Mouse (Mus musculus): ENCODE data around the gene Cbfa2t3.
"Not testable (repeated sequence)": the region's sequence is repeated elsewhere in the genome, so short reads cannot be mapped to it uniquely, and the experiment has no call there.

Gene Cbfa2t3

DNA sequence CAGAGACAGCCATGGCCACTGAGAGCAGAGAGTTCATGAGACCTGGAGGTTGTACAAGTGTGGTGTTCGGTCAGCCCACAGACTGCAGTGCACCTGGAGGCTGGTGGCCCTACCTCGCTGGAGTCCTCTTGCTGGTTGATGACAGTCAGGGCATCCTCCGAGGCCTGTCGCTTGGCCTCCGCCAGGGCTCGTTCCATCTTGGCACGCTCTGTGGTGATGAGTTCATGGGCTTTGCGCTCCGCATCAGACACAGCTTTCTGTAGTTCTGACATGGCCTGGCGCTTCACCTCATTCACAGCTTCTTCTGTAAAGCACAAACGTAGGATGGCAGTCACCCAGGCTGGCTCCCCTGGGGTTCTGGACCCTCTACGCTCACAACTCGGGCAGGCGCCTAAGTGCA, 65.7 kb downstream of the Cbfa2t3 start:
- peak; percentile 58 to 60 for DNase-seq

DNA sequence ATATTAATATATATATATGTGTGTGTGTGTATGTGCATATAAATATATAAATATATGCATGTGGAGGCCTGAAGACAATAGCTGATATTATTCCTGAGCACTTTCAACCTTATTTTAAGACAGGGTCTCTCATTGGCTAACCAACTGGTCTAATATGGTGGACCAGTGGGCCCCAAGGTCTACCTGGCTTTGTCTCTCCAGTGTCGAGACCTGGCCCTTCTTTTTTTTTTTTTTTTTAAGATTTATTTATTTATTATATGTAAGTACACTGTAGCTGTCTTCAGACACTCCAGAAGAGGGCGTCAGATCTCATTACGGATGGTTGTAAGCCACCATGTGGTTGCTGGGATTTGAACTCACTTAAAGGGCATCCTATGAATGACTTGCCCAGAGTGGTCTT, 66.8 kb downstream of the Cbfa2t3 start:
- not testable (repeated sequence) for DNase-seq

DNA sequence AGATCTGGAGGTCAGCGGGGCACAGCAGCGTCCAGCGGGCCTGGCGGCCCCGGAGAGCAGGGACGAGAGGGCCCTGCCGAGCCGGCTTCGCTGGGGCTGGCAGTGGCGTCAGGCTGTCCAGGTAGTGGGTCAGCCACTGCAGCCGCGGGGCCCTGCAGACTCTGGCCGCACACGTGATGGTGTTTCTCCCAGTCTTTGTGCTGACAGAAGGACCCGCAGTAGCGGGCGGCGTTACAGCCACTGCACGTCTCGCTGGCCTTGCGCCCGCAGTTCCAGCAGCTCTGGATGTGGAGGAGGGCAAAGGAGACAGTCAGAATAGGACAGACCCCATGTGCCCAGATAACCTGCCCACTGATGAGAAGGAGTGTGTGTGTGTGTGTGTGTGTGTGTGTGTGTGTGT, 68.2 kb downstream of the Cbfa2t3 start:
- DNase-seq, result no peak

DNA sequence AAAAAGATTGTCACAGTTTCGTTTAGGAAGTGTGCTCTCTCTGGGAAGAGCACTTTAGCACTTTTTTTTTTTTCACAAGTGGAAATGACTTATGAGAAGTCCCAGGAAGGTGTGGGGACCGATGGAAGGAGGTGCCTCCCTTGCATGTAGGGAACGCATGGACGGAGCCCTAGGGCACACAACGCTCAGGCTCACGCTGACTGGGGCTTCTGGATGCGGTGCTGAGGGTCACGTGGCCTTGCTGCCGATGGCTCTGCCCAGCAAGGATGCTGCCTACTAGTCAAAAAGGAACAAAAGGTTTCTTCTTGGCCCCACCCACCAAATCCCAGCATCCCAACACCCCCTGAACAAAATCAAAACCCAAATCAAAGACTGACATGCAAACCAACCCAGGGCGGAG, 69.5 kb downstream of the Cbfa2t3 start:
- DNase-seq, result no peak

DNA sequence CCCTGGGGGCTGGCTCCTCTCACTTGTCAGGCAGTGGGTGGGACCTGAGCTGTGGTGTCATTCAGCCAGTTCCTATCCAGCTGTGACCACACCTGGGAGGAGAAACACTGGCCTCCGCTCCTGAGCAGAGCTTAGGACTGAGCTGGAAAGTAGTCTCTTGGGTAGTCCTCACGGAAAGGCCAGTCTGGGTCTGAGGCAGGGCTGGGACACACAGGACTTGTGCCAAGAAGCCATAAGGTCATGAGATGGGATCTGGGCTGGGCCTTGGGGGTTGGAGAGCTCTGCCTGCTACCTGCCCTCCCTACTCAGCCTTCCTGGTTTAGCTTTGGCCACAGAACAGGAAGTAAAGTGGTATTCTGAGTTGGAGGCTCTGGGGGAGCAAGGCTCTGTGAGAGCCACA, 72.0 kb downstream of the Cbfa2t3 start:
- no peak for DNase-seq

DNA sequence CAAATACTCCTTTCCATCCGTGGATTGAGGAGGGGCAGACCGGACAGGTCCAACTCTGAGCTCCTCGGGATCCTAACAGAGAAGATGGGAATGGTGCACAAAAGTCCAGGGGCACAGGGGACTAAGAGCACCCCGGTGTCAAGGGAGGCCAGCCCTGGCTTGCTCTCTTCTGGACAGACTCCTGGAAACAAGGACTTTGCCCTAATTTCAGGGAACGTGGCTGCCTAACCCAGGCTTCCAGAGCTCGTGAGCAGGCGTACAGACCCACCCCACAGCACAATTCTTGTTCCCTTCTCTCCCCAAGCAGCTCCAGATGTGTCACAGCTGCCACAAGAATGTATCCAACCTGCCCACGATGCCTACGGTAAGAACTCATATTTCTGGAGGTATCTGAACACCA, 73.1 kb downstream of the Cbfa2t3 start:
- DNase-seq, result no peak

DNA sequence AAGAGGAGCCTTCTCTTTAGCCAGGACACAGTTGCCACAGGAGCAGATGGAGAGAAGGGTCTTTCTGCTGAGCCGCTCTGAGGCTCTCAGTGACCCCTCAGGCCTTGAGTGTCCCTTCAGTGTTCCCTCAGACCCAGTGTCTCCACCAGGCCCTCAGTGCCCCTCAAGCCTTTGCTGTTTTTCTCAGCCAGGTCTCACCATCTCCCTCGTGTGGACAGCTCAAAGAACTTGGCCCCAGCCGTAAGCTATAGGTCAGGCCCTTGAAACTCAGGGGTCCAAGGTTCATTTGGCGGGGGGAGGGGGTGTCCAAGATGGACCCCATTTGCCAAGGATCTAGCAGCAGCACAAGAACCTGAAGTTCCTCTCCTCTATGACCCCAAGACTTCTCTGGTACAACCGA, 74.3 kb downstream of the Cbfa2t3 start:
- no peak for DNase-seq

DNA sequence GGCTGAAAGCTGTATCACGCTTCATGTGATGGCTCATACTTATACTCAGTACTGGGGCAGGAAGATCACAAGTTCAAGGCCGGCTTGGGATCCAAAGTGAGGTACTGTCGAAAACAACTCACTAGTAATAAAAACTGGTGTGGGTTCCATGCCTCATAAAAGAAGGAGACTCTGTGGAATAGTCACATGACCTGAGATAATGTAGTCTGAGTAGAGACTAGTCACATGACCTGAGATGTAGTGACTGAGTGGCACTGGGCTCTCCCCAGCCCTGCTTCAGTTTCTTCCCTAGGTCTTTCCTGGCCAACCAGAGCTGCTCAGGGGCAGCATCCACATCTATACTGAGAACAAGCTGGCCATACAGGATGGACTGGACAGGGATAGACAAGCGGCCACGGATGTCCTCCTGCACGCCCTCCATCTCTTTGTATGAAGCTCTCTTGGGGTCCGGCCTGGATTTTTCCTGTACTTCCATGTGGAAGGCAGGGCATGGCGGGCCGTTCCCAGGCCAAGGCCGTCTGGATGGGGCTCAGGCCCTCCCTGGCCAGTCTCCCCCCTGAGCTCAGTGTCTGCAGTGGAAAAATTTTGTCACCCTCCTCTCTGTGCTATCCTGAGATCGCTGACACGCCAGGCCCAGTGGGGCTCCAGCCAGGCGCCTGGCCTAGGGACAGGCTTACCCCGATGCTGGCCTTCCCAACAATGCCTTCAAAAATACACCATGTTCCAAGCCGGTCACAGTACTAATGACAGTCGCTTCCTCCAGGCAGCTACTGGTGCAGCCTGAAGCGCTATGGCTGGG, 74.9 kb downstream of the Cbfa2t3 start:
- no peak for DNase-seq

DNA sequence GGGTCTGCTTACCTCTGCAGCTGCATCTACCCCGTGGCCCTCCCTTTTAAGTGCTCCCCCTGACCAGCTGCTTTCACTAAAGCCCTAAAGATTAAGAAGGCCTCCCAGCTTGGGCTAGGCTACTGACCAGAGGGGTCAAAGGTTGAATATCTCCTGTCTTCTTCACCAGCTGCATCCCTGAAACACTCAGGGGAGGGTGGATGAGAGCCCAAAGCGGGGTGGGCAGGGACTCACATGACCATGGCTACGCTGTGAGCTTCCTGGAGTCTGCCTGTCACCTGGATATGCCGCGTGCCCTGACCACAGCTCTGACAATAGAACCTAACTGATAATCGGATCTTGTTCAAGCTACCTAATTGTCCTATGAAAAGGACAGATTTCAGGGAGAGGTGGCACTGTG, 76.2 kb downstream of the Cbfa2t3 start, which contains the start of gene Pabpn1l:
Pabpn1l (minus strand) TSS at position 13 of the 400 bp plus-strand sequence.
- DNase-seq, result no peak

DNA sequence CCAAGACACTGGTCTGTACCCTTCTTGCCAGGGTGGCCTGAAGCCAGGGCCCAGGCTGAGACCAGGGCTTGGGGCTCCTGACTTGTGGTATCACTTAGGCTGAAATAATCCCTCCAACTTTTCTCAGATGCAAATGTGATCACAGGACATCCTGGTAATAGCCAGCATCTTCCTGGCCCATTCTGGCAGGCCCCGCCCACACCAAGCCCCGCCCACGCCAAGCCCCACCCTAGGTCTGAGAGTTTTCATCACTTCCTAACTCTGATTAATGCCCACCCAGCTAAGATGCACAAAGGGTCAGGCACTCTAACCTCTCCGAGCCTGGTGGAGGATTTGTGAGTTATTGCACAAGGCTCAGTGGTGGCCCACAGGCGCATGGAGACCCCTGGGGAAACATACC, 78.5 kb downstream of the Cbfa2t3 start:
- no peak for DNase-seq

DNA sequence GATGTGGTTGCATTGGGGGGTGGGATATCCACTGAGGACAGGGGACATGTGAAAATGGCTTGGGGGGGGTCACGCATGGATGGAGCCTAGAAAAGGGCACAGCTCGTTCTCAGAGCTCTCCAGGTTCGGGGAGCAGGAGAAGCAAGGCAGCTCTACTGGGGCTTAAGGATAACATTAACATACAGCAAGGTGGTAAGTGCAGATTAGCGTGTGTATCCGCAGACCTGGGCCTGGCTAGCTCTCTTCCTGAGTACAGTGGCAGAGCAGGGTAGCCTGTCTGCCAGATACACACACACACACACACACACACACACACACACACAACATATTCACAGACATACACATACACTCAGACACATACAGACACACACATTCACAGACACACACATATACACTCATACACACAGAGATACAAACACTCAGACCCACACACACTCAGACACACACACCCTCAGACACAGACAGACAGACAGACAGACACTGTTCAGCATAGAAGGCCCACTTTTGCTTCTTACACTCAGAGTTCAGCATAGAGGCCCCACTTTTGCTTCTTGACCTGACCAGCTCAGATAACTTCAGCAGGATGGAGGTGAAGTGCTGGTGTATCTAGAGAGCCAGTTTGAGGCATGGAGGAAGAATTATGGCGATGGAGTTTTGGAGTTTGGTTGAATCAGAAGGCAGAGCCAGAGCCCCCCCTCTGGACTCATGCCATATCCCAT, 80.1 kb downstream of the Cbfa2t3 start:
- DNase-seq, result no peak

DNA sequence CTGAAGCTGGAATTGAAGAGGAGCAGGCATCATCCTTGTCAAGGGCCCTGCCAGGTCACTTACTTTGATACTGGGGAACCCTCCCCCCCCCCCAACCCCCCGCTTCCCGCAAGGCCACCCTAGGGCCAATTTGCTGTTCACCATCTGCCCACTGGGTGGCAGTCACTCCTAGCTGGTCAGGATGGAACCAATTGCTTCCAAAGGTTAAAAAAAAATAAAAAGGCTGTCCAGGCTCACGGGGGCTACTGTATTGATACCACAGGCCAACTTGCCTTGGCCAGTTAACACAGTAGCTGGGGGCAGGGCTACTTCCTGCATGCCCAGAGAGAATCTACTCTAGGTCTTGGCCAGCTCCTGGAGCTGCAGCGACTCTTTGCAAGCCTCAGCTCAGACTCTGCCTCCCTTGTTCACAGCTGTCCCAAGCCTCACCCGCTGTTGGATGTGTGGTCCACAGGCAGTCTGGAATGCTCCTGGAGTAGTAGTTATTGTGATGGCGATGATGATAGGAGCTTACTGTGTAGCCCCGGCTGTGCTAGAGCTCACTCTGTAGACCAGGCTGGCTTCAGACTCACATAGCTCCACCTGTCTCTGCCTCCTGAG, 80.9 kb downstream of the Cbfa2t3 start:
- peak; percentile 87 to 88 for DNase-seq

DNA sequence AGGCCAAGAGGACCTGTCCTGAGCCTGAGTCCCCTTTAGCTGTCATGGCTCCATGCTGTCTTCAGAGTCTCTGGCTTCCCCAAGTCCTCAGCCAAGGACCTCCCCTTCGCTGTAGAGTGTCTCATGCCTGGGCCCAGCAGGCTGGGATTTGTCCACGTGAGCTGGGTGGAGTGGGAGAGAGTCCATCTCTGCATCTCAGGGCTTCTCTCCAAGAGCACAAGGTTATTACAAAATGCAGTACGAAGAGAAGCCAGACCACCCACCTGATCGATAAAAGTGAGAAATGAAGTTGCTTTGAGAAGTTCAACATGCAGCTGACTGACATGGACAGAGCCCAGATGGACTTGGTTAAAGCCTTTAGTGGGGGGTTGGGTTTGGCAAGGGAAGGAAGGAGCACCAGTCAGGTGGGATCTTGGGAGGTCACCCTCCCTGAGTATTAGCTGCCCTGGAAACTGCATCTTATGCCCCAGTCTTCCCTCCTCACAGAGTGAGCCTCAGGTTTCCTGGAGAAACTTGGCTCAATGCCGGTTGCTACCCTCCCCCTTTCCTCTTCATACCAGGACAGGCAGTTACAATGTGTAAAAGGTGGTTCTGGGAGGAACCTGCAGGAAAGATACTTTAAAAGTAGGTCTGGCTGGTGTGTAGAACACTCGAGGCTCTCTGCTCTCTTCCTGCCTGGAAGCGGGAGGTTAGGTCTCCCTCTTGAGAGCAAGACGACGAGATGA, 82.6 kb downstream of the Cbfa2t3 start:
- no peak for DNase-seq

DNA sequence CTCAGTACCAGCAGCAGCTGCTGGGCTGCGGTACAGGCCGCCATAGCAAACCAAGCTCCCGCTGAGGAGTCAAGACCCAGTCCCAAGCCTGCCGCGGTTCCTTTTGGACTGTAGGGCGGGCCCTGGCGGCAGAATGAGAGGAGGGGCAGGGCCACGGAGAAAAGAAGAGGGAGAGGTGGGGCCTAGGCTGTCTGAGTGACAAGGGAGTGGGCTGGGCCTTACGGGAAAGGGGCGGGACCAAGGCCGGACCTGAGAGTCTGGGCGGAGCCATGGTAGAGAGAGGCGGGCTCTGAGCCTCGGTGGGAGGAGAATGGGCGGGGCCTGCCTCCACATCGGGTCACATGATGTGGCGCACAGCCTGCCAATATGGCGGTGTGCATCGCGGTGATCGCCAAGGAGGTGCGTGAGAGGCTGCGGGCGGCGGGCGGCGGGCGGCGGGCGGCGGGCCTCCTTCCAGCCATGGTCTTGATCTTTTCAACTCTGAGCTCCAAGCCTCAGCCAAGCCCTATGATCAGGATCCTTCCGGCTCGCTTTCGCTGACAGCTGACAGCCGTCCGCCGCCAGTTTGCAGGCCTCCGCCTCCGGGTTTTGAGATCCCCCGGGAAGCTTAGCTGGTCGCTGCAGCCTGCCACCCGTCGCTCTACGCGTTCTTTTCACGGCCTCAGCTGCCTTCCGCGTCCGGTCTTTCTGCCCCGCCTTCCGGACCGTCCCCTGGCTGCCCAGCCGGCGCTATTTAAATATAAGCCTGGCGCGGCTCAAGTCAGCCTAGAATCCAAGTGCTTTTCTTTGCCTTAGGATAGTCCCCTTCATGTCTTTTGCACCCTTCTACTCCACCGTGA, 87.4 kb downstream of the Cbfa2t3 start, which contains the start of the genes Galns and Trappc2l:
Galns (minus strand) TSS at position 169 of the 839 bp plus-strand sequence.
Trappc2l (plus strand) TSS at position 346 of the 839 bp plus-strand sequence.
- peak; percentile 96 to 98 for DNase-seq

DNA sequence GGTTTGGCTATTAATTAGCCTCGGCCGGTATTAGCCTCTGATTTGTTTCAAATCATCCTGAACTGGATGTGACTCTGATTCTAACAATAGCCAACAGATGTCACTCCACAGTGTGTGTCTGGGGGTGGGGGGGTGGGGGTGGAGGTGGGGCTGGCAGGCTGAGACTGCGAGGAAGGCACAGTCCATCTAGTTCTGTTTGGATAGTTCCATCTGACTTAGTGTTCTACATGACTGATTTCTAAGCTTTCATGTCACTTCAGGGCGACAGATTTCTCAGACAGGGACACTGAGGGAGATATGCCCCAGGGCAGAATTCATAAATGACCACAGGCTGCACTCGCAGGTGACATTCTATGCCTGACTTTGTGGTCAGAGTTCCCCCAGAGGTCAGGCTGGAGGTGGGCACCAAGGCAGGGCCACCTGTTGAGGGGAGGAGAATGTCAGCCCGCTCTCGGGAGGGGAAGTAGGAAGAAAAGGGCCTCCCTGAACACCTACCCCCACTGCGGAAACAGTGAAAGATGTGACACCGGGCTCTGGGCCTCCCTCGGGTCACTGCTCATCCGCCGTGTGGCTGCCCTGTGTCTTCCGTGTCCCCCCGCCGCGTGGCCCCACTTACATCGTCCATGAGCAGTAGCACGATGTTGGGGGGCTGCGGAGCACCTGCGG, 88.2 kb downstream of the Cbfa2t3 start:
- DNase-seq, result no peak

DNA sequence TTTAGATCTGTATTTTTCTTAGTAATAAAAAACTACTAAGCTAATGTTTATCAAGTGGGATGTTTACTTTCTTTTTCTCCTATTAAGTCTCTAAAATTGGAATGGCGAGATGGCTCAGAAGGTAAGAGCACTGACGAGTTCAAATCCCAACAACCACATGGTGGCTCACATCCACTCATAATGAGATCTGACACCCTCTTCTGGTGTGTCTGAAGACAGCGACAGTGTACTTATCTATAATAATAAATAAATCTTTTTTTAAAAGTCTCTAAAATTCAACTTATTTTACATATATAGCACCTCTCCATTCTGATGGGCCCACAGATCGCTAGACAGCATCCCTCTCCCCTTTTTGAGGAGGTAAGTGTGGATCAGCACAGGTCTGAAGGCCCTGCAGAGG, 88.7 kb downstream of the Cbfa2t3 start:
- no peak for DNase-seq

DNA sequence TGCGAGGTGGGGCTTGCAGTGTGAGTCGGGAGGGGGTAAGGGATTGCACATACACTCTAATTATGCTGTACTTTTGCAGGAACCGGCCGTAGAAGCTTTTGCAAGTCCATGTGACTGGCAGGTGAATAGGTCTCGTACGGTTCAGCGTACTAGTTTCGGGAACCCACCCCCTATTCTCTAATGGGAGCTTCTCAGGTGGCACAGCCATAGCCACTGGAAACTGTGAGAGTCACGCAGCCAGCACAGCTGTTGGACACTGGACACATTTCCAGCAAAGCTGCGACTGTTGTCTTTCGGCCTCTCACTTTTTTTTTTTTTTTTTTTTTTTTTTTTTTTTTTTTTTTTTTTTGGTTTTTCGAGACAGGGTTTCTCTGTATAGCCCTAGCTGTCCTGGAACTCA, 92.1 kb downstream of the Cbfa2t3 start:
- DNase-seq, result no peak

DNA sequence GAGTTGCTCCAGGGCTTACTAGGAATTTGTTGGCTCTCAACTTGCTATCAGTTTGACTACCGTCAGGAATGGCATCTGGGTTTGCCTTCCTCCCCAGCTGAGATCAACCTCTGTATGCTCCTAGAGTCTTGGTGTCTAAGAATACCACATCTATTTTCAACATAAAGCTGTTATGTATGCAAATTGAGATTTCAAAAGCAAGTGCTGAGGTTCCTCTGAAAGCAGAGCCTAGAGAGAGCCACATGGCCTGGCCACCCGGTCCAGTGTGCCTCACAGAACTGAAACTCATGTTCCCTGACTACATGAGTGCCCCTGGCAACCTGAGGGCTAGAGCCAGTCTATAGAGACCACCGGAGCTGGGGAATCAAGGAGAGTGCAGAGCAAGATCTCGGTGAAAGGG, 93.5 kb downstream of the Cbfa2t3 start:
- DNase-seq, result no peak

DNA sequence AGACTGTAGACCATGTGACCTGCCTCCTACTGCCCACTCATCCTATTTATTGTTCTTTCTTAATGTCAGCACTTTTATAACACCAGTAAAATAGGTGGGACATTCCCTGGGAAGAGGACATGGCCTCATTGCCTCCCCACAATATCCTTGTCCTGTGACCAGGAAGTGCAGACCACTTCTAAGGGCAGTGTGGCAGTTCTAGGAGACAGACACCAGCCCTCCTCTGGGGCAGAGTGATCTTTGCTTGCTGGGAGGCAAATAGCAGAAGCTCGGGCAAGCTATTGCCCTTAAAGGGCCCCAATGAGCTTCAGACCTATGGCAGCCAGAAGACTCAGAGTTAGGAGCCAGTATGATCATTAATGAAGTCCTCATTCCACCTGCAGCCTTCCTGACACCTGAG, 94.3 kb downstream of the Cbfa2t3 start:
- no peak for DNase-seq

DNA sequence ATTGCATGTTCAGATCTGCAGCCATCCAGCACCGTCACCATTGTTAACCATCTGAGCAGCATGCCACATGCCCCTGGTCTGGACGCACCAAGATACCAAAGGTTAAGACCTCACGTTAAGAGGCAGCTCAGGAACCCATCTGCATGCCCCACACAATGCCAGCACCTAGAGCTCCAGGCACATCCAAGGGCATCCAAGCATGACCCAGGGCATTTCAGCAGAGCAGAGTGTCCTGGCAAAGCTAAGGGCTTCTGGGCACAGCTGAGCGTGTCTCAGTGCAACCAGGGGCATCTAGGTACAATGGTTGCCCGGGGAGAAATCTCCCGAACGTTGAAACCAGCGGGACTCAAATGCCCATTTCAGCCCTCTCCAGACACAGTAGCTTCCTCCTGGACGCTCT, 98.2 kb downstream of the Cbfa2t3 start:
- no peak for DNase-seq

DNA sequence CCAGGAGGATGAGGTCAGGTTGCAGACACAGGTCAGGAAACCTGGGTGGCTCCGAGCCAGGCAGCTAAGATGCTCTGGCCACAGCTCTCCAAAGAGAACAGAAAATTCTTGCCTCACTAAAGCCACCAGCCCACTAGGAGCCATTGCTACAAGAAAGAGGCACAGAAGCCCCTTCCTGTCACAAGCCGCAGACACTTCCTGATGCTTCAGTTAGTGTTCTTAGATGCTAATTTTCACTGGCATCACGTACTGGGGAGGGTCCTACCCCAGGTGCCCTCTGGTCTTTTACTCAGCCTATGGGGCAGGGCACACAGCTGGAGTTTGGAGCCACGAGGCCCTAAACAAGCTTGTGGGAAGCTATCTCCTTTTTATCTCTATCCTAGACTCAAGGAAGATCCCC, 102.9 kb downstream of the Cbfa2t3 start:
- no peak for DNase-seq
